Mouse (Mus musculus): ENCODE measurements around the gene Rdh16f1.

Gene Rdh16f1

DNA sequence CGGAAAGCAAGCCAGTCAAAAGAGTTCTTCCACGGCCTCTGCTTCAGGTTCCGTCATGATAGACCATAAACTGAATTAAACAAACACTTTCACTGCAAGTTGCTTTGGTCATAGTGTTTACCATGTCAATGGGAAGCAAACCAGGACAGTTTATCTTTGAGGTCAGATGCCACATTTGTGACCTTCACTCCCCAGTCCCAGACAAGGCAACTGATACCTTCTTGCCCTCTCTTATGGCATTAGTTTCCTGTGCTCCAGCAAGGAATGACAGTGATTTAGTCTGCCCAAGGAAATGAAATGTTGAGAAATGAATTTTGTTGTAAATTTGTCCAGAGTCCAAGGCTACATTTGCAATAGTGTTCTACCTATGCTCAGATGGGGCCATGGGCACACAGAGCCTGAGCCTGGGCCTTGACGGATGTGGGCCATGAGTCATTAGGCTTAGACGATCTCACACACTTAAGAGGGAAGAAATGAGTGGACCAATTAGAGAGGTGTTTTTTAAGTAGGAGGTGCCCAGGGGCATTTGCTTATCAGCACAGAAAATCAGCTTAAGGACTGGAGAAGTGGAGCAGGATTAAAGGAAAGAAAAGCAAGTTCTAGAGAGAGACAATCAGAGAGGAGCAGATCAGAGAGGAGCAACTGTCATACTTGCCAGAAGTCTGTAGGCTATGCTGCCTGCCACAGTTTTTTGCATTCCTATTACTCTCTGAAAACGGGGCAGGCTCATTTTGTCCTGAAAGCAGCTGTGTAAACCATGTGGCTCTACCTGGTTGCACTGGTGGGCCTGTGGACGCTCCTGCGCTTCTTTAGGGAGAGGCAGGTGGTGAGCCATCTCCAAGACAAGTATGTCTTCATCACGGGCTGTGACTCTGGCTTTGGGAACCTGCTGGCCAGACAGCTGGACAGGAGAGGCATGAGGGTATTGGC, at the start of gene Rdh16f1, which contains the start of gene Rdh1:
Gene Rdh16f1, plus strand, starts transcription at position 607 of the 930 bp plus-strand sequence.
Gene Rdh1, plus strand, starts transcription at position 541 of the 930 bp plus-strand sequence.
- in situ Hi-C loops (cut with MboI; ENCODE audit: low pct_unique_long_range_greater_than_20kb in 1 of 2, low sequenced_read_pairs in 2 of 2, unreplicated experiment in 1 of 2): no loop called here

GRCm38 (mm10) chr10:127710331-127710730, 49.3 kb upstream of the Rdh16f1 start:
- in situ Hi-C loops (cut with MboI; ENCODE audit: low pct_unique_long_range_greater_than_20kb in 1 of 2, low sequenced_read_pairs in 2 of 2, unreplicated experiment in 1 of 2): no loop called here

DNA sequence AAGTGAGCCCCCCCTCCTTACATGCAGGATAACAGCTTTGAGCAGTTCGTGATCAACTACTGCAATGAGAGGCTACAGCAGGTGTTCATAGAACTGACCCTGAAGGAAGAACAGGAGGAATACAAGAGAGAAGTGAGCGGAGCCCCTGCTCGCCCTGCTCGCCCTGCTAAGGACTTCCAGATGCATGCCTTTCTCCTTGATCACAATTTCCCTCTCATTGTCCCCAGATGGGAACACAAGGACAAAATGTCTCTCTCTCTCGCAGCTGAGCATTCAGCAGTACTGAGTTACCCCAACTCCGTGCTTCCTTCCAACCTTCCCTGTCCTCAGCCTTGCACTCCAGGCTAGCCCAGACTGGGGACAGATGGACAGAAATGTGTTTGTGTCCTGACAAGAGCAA, 46.9 kb upstream of the Rdh16f1 start:
- in situ Hi-C loops (cut with MboI; ENCODE audit: low pct_unique_long_range_greater_than_20kb in 1 of 2, low sequenced_read_pairs in 2 of 2, unreplicated experiment in 1 of 2): no loop called here

- in situ Hi-C loops (cut with MboI; ENCODE audit: low pct_unique_long_range_greater_than_20kb in 1 of 2, low sequenced_read_pairs in 2 of 2, unreplicated experiment in 1 of 2): no loop called here
These were observed 37.7 kb upstream of the Rdh16f1 start for GRCm38 (mm10) chr10:127721671-127722418.

- in situ Hi-C loops (cut with MboI; ENCODE audit: low pct_unique_long_range_greater_than_20kb in 1 of 2, low sequenced_read_pairs in 2 of 2, unreplicated experiment in 1 of 2): no loop called here
These were observed 35.4 kb upstream of the Rdh16f1 start, which contains the start of gene Tac2 for GRCm38 (mm10) chr10:127724178-127724577. Gene Tac2, plus strand, starts transcription at chr10:127724478.

GRCm38 (mm10) chr10:127725136-127725535, 34.5 kb upstream of the Rdh16f1 start:
- in situ Hi-C loops (cut with MboI; ENCODE audit: low pct_unique_long_range_greater_than_20kb in 1 of 2, low sequenced_read_pairs in 2 of 2, unreplicated experiment in 1 of 2): loop anchor here in 1 of 2 experiments (25.0 kb wide), 1 partner anchor 462 kb away; the partner anchor contains the start of genes Gls2 and Rbms2

GRCm38 (mm10) chr10:127728437-127728836, 31.1 kb upstream of the Rdh16f1 start:
- in situ Hi-C loops (cut with MboI; ENCODE audit: low pct_unique_long_range_greater_than_20kb in 1 of 2, low sequenced_read_pairs in 2 of 2, unreplicated experiment in 1 of 2): loop anchor here in 1 of 2 experiments (25.0 kb wide), 1 partner anchor 459 kb away; the partner anchor contains the start of genes Gls2 and Rbms2

DNA sequence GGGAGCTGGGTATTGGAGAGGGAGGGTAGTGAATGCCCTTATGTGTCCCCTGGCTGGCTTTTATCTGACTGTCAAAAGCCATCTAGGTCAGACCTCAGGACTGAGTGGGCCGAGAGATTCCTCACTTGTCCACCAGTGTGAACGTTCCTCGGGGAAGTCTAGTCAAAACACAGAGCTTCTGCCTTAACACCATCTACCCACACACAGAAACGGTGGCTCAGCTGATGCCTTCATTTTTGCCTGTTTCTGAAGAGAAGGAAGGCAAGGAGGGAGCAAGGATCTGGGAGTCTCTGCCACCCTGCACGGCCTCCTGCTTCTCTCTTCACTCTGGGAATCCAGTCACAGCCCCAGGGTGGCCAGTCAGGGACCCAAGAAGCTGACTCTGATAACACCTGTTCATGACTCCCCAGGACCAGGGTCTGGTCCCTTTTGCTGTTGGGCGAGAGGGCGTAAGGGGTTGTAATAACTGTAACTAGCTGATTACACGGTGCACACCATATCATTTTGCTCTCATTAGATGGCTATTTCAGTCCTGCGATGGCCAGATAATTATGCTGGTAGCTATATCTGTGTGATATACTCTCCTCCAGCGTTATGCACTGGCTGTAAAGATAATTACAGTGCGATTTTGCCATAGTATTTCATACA, 29.2 kb upstream of the Rdh16f1 start:
- in situ Hi-C loops (cut with MboI; ENCODE audit: low pct_unique_long_range_greater_than_20kb in 1 of 2, low sequenced_read_pairs in 2 of 2, unreplicated experiment in 1 of 2): loop anchor here in 1 of 2 experiments (25.0 kb wide), 1 partner anchor 457 kb away; the partner anchor contains the start of genes Gls2 and Rbms2

DNA sequence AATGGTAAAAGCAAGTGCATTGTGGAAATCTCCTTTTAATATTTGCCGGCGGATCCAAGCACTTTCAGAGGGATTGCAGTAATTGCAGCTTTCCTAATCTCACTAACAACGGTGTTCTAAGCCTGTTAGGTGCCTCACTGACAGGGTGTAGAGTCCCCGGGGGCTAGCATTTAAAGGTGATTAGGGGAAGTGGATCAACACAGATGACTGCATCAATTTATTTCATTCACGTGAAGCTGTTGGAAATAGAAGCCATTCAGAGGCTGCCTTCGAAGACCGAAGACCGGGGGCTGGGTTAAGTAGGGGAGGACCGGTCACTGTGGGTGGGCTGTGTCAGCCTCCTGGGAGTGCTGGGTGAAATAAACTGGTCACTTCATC, 28.7 kb upstream of the Rdh16f1 start:
- in situ Hi-C loops (cut with MboI; ENCODE audit: low pct_unique_long_range_greater_than_20kb in 1 of 2, low sequenced_read_pairs in 2 of 2, unreplicated experiment in 1 of 2): loop anchor here in 1 of 2 experiments (25.0 kb wide), 1 partner anchor 456 kb away; the partner anchor contains the start of genes Gls2 and Rbms2

- in situ Hi-C loops (cut with MboI; ENCODE audit: low pct_unique_long_range_greater_than_20kb in 1 of 2, low sequenced_read_pairs in 2 of 2, unreplicated experiment in 1 of 2): loop anchor here in 1 of 2 experiments (25.0 kb wide), 1 partner anchor 456 kb away; the partner anchor contains the start of genes Gls2 and Rbms2
These were observed 28.2 kb upstream of the Rdh16f1 start for GRCm38 (mm10) chr10:127731397-127731796.

DNA sequence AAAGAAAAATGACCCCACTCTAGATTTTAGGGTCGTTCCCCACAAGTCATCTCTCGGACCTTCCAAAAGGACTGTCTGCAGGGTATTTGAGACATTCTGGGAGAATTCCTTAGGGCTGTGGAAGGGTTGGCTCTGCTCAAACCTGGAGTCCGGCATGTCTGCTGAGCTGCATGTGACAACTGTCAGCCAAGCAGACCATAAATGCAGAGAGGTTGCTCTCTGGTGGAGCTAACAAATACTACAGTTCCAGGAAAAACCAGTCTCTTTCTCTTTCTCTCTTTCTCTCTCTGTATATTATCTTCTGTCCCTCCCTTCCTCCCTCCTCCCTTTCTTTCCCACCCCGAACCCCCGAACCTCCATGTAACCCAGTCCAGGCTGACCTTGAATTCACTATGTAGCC, 25.2 kb upstream of the Rdh16f1 start:
- in situ Hi-C loops (cut with MboI; ENCODE audit: low pct_unique_long_range_greater_than_20kb in 1 of 2, low sequenced_read_pairs in 2 of 2, unreplicated experiment in 1 of 2): loop anchor here in 1 of 2 experiments (25.0 kb wide), 1 partner anchor 453 kb away; the partner anchor contains the start of genes Gls2 and Rbms2

- in situ Hi-C loops (cut with MboI; ENCODE audit: low pct_unique_long_range_greater_than_20kb in 1 of 2, low sequenced_read_pairs in 2 of 2, unreplicated experiment in 1 of 2): loop anchor here (5.0 to 25.0 kb wide), 2 partner anchors 206 to 451 kb away; partner anchors contain the start of genes Gls2 (in 1 of the 2) and Rbms2 (in 1 of the 2)
These were observed 23.3 kb upstream of the Rdh16f1 start for GRCm38 (mm10) chr10:127736266-127736665.

DNA sequence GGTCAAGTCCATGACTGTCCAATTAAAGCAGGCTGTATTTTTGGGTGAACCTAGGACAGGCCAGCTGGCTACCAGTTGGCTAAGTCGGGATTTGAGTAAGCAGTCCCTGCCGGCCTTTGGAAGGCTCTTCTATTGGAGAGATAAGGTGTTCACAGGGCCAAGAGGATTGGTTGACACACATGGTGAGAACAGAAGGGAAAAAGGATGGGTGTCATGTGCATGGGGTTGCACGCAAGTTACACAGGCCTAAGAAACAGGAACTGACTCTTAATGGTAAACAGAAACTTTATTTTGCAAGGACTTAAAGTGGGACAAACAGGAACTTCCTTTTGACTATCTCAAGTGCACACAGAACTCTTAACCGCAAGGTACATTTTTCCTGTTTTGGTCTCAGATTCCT, 22.7 kb upstream of the Rdh16f1 start:
- in situ Hi-C loops (cut with MboI; ENCODE audit: low pct_unique_long_range_greater_than_20kb in 1 of 2, low sequenced_read_pairs in 2 of 2, unreplicated experiment in 1 of 2): loop anchor here (5.0 to 25.0 kb wide), 2 partner anchors 205 to 450 kb away; partner anchors contain the start of genes Gls2 (in 1 of the 2) and Rbms2 (in 1 of the 2)

DNA sequence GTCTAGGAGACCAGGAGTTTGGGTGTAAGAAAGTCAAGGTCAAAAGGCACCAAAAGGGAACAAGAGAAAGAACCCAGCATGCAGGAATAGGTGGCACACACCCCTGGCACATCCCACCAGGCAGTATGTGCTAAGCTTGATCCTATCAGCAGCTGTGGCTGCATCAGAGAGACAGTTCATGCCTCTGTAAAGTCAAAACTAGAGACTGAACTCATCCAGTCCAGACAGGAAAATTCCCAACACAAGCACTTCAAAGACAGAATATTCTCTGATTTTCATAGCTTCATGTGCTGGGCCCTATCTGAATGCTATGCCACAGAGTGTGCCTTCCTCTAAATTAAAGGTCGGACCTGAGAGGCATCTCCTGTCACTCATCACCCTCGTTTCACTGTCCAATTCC, 22.0 kb upstream of the Rdh16f1 start:
- in situ Hi-C loops (cut with MboI; ENCODE audit: low pct_unique_long_range_greater_than_20kb in 1 of 2, low sequenced_read_pairs in 2 of 2, unreplicated experiment in 1 of 2): loop anchor here (5.0 to 25.0 kb wide), 2 partner anchors 205 to 450 kb away; partner anchors contain the start of genes Gls2 (in 1 of the 2) and Rbms2 (in 1 of the 2)

- in situ Hi-C loops (cut with MboI; ENCODE audit: low pct_unique_long_range_greater_than_20kb in 1 of 2, low sequenced_read_pairs in 2 of 2, unreplicated experiment in 1 of 2): loop anchor here (5.0 to 25.0 kb wide), 2 partner anchors 204 to 449 kb away; partner anchors contain the start of genes Gls2 (in 1 of the 2) and Rbms2 (in 1 of the 2)
These were observed 21.3 kb upstream of the Rdh16f1 start for GRCm38 (mm10) chr10:127738151-127738882.

DNA sequence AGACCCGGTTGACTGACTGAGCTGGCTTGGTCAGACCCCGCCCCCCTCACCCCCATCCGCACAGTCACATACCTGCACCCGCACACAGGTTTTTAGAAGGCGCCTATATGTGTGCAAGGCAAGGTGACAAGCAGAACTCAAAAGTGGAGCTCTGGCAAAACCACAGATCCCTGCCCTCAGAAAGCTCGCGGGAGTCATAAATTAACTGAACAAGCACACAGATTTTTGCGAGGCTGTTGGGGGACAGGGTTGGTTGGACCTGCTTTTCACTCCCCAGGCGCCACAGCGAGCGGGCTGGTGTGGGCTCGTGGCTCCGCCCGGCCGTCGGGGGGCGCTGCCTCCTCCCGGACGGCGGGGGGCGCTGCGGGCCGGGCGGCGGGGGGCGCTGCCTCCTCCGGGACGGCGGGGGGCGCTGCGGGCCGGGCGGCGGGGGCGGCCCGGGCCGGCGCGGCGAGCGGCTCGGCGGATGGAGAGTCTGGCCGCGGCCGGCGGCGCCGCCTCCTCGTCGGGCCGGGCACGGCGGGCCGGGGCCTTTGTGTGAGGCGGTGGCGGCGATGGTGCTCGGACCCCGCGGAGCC, 20.4 kb upstream of the Rdh16f1 start, which contains the start of gene Zbtb39:
Gene Zbtb39, plus strand, starts transcription at position 456 of the 578 bp plus-strand sequence.
- in situ Hi-C loops (cut with MboI; ENCODE audit: low pct_unique_long_range_greater_than_20kb in 1 of 2, low sequenced_read_pairs in 2 of 2, unreplicated experiment in 1 of 2): loop anchor here (5.0 to 25.0 kb wide), 2 partner anchors 203 to 448 kb away; partner anchors contain the start of genes Gls2 (in 1 of the 2) and Rbms2 (in 1 of the 2)
